Mouse (Mus musculus) T-cell, adult 2 months (primary cell): ENCODE measurements at regions not wholly inside any gene's neighbourhood (a gene's known extent, or its start where the extent isn't known, plus 50 kb on each side); places are given as distances from the start of the nearest gene placed in this dataset.

ENCODE experiments used
- DNase-seq: peaks from one replicate; pipeline ENCODE4 v3.0.0; 2022; ENCODE audit warnings: low spot score

DNA sequence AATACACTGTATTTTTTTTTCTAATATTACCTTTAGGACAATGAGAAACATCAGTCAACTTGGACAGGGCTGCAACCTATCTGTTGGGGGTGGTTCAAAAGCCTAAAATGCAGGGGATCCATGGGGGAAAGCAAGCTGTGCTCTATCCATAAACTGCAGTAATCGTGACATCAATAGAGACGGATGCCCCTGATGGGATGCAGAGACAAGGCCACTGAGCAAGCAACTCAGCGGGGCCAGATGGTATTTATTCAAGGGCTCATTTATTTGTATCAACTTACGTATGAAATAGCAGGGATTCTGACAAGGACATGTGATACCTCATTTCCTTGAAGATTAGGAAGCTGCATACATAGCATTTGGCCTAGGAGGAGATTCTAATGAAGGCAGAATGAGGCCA is 673.5 kb upstream of the A1bg start:
- no peak for DNase-seq

GRCm38 (mm10) chr15:61588956-61589355 is 666.1 kb upstream of the A1bg start:
- no peak for DNase-seq

- DNase-seq = peak; percentile 31
Observed at GRCm38 (mm10) chr15:61582335-61582734, 659.5 kb upstream of the A1bg start.

DNA sequence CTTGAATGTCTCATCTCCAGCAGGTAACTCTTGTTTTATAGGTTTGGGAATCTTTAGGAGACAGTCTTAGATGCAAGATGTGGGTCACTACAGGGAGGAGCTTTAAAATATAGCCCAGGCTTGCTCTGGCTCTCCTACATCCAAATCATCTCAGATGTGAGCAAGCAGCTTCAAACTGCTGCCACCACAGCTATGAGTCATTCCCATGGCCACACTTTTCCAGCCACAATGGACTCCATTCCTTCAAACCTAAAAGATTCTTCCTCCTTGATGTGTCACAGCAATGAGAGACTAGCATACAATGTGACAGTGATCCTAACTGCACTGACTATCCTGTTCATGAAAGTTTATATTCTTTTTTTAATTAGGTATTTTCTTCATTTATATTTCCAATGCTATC is 640.5 kb upstream of the A1bg start:
- DNase-seq = no peak

GRCm38 (mm10) chr15:61562252-61562651 is 639.4 kb upstream of the A1bg start:
- DNase-seq = no peak

GRCm38 (mm10) chr15:61553908-61554307 is 631.1 kb upstream of the A1bg start:
- DNase-seq = no peak

DNA sequence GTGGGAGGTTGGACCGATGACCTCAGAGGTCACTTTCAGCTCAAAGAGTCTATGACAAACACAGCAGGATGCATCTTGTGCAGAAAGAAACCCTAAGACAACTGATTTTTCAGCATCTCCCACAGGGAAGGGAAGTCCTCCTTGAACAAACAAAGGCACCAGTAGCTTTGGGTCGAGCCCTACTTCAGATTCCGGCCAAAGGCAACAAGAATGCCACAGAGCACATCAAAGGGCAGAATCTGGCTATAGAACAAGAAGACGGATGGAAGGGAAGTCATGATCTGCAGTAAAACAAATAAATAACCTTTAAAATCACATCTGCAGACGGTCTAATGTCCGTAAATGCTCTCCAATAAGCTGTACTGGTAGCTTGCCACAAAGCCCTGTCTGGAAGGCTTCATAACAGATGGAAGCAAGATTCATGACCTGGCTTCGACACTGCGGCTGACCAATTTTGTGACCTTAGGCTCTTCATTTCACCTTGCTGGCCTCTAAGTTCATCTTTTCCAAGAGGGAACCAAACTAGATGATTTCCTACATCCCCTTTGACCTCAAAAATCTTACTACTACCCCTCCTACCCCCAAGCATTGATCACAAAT is 630.4 kb upstream of the A1bg start:
- no peak for DNase-seq

DNA sequence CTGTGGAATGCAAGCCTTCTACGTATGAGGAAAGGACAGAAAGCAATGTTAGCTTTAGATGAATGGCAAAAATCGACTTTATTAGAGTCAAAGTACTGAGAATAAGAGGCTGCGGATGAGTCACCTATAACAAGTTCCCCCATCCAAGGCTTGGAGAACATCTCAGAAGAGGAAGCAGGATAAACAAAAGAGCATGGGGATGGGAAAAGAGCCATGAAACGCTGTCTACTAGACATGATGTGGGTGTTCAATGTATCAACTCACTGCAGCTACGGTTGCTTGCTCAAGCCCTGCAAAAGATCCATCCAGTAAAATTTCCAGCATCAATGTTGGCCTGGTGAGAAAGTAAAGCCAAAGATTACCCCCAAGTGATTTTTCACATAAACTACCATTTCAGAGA is 628.4 kb upstream of the A1bg start:
- DNase-seq = no peak

- DNase-seq = no peak
Observed at GRCm38 (mm10) chr15:61548400-61548799, 625.6 kb upstream of the A1bg start.

- DNase-seq = peak; percentile 36
Observed at GRCm38 (mm10) chr15:61546608-61547007, 623.8 kb upstream of the A1bg start.

GRCm38 (mm10) chr15:61544074-61544473 is 621.3 kb upstream of the A1bg start:
- DNase-seq = no peak

GRCm38 (mm10) chr15:61541643-61542042 is 618.8 kb upstream of the A1bg start:
- no peak for DNase-seq

DNA sequence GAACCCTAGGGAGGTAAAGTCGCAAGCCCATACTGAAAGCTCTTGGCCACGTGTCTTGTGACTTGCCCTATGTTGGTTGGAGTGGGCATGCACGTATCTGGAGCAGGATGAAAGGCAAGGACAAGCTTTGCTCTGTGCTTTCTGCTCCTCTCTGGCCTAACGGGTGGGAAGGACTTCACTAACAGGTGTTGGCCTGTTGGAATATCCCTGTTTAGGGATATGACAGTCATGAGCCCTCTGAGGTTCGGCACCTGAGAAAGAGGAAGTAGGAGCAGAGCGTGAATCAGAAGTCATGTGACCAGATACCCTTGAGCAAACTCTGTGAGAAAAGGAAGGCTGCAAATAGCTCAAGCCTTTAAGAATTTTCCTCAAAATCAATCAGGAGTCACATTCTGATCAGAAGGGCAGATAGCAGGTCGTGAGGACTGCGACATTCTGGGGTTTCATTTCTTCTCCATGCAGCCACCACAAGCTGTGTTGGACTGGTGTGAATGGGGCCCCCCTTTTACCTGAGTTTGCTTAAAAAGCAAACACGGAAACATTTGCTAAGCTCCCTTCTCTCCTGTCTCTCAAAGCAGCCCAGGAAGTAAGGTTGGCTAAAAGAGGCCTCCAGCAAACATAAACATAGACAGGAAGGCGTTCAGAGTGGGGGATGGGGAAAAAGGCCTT is 618.1 kb upstream of the A1bg start:
- DNase-seq = peak; percentile 54

- DNase-seq = peak; percentile 7
Observed at GRCm38 (mm10) chr15:61538930-61539329, 616.1 kb upstream of the A1bg start.

GRCm38 (mm10) chr15:61538169-61538755 is 615.5 kb upstream of the A1bg start:
- no peak for DNase-seq

- no peak for DNase-seq
Observed at GRCm38 (mm10) chr15:61536332-61536716, 613.5 kb upstream of the A1bg start.

DNA sequence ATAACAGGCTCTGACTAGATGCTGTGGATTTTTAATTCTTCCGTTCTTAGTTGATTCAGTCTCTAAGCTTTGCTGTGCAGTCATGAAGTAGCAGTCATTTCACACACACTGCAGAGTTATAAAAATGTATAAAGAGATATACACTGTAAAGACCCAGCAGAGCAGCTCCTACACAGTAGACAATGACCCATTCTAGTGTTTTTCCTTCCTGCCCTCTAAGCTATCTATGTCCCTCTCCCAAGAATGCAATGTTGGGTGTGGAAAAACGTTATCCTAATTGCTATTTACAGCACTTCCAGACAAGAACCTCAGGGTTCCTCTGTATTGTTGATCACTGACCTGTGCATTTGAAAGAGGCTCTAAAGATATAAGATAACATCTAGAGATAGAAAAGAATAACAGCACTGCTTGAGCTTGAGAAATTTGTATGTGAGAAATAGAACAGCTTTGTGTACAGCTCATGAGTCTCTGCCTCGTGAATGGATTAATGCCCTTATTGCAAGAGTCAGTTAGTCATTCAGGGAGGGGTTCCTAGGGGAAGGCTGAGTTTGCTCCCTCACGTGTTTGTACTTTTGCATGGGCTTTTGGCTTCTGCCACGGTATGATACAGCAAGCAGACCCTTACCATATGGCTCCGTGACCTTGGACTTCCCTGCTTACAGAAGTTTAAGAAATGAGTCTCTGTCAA is 613.0 kb upstream of the A1bg start:
- no peak for DNase-seq

GRCm38 (mm10) chr15:61535180-61535579 is 612.4 kb upstream of the A1bg start:
- no peak for DNase-seq

DNA sequence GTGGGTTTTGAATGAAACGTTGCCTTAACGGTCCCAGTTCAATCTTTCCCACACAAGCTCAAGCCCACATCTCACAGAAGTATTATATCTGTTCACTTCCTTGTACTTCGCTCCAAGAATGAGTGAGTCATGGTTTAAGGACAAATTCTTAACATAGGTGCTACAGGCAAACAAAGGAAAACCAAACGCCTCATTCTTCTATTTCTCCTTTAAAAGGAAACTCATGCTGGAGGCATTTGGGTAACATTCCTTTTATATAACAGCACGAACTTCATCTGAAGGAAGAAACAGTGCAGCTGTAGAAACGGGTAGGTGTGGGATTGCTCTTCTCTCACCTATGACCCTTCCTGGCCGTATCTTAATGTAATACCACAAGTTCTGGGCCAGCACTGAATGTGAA is 610.0 kb upstream of the A1bg start:
- no peak for DNase-seq

DNA sequence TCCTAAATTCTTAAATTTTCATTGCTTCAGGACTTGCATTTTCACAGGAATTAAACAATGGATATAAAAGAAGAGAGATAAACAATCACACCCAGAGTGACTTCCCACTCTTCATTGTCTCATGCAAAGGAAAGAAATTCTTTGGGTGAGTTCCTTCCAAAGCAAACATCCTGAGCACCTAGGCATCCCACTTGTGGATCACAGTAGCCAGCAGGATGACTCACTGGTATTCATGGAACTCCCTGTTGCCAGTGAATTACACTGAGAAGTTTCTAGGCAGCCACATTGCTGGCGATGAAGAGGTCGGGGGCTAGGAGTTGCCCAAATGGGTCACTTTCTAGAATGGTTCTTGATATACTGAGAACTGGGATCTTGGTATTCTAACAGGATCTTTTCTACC is 609.2 kb upstream of the A1bg start:
- no peak for DNase-seq

GRCm38 (mm10) chr15:61523036-61523435 is 600.2 kb upstream of the A1bg start:
- DNase-seq = no peak

GRCm38 (mm10) chr15:61517265-61517664 is 594.5 kb upstream of the A1bg start:
- DNase-seq = no peak

DNA sequence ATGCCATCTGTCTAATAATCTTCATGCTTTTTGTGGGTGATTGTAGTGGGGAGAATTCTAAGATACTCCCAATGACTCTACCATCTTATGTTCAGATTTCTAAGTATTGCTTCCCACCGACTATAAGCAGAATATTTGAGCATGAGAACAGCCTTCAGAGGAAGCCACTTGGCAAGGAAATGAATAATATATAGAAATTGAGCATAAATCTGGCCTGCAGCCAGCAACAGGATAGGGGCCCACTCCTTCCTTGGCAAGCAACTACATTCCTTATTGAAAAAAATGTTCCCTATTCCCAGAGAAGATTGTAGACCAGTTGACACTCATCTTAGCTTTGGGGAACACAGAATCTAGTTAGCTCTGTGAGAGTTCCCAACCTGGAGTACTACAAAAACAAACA is 591.5 kb upstream of the A1bg start:
- DNase-seq = no peak
